In the genomic region with DNA sequence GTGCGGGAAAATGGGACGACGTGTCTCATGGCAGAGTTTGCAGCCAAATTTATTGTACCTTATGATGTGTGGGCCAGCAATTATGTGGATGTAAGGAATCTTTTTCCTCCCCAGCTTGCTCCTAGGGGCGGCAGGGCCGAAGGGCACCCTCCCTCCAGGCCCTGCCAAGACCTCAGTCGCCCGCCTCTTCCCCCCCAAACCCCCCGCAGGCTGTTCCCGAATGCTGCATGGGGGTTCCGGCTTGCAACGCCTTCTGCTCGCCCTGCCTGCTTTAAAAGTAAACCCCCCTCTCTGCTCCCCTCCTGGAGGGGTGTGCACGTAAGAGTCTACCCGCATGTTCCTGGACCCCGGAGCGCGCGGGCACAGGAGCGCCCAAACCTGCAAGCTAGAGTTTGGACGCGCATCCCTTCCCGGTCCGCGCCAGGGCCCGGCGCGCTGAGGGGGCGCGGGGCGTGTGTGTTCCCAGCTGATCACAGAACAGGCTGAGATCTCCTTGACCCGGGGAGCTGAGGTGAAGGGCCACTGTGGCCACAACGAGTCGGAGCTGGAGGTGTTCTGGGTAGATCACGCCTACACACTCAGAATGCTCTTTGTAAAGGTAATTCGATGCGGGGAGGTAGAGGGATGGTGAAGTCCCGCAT, we compare ENCODE assay signal across 10 mouse cellular contexts. TPM values are rescaled to one million over a fixed set of nuclear protein-coding genes. Genes with fewer than 3 reads are reported as not detected.
A peak's percentile ranks its signal among the peaks of the same experiment; 100 is the strongest.
DNase-seq lines count a peak whose midpoint lies in the region; ATAC-seq and TF ChIP-seq lines count a peak whose summit lies in the region.
"Had no signal": no experiment of that assay in that cellular context is flagged by ENCODE, and none has a peak within 500 bp of the region (broad histone marks: within the 10 kb centered on the region; RNA-seq: fewer than 3 reads in every experiment).

No protein-coding gene starts in this region.

- H3K9me3 ChIP-seq in megakaryocyte, embryonic 14.5 days: 0 out of 2 replicates have a peak, but pooled peaks cover 2% of the 10 kb centered on the region
- H3K9me3 ChIP-seq in hindbrain, embryonic 16.5 days (ENCODE audit: control insufficient read depth, low read length): no peaks in the 10 kb centered on the region
- no peaks in the 10 kb centered on the region for H3K9me3 ChIP-seq in neural tube, embryonic 15.5 days (replicated peaks)

- H3K4me1 ChIP-seq in cerebellum, adult 2 months (ENCODE audit: control insufficient read depth, insufficient read depth, low read length): no peaks in the 10 kb centered on the region
- peaks cover 29% of the 10 kb centered on the region for H3K4me1 ChIP-seq in megakaryocyte, embryonic 14.5 days
- H3K4me1 ChIP-seq in hindbrain, embryonic 16.5 days (ENCODE audit: control insufficient read depth, insufficient read depth, low read depth, low read length): peaks cover 10% of the 10 kb centered on the region
- H3K4me1 ChIP-seq in neural tube, embryonic 15.5 days: peaks cover 15% of the 10 kb centered on the region

- H3K9ac ChIP-seq in hindbrain, embryonic 16.5 days (ENCODE audit: low read depth, low read length): peak overlapping the region; percentile 71
- H3K9ac ChIP-seq in neural tube, embryonic 15.5 days (replicated peaks): peak overlapping the region; percentile 63

- H3K27ac ChIP-seq in cerebellum, adult 2 months (ENCODE audit: insufficient read depth, low read length): no peak overlapping the region
- H3K27ac ChIP-seq in hindbrain, embryonic 16.5 days (ENCODE audit: low read depth, low read length): peak overlapping the region; percentile 87
- H3K27ac ChIP-seq in neural tube, embryonic 15.5 days (replicated peaks): peak overlapping the region; percentile 90
- H3K27ac ChIP-seq: gastrocnemius, adult 2 months had no signal

- H3K36me3 ChIP-seq in megakaryocyte, embryonic 14.5 days (replicated peaks; ENCODE audit: low read length): no peaks in the 10 kb centered on the region
- H3K36me3 ChIP-seq in hindbrain, embryonic 16.5 days (ENCODE audit: control insufficient read depth, insufficient read depth, low read length): no peaks in the 10 kb centered on the region
- H3K36me3 ChIP-seq in neural tube, embryonic 15.5 days: no peaks in the 10 kb centered on the region

- TF ChIP-seq CTCF in cerebellum, adult 2 months (IDR thresholded peaks at IDR 0.05; ENCODE audit: borderline replicate concordance, insufficient read depth, low read depth, low read length): no peak

- peak overlapping the region; percentile 78 for H3K4me2 ChIP-seq in hindbrain, embryonic 16.5 days (ENCODE audit: low read length)
- H3K4me2 ChIP-seq in neural tube, embryonic 15.5 days: peak overlapping the region; percentile 61

- 4% methylated on average over 37 of the region's 37 CpGs for WGBS in cerebellum, adult 2 months
- WGBS in hindbrain, embryonic 16.5 days: 1% methylated on average over 37 of the region's 37 CpGs
- 2% methylated on average over 37 of the region's 37 CpGs for WGBS in neural tube, embryonic 15.5 days

- peak overlapping the region; percentile 32 for H3K4me3 ChIP-seq in cerebellum, adult 2 months (replicated peaks; ENCODE audit: insufficient read depth, low read depth, low read length)
- peak overlapping the region; percentile 81 for H3K4me3 ChIP-seq in megakaryocyte, embryonic 14.5 days (replicated peaks)
- H3K4me3 ChIP-seq in hindbrain, embryonic 16.5 days (ENCODE audit: low read length): peak overlapping the region; percentile 48
- peak overlapping the region; percentile 46 for H3K4me3 ChIP-seq in neural tube, embryonic 15.5 days (replicated peaks)
- H3K4me3 ChIP-seq: gastrocnemius, adult 2 months had no signal

- TF ChIP-seq POLR2A in cerebellum, adult 2 months (IDR thresholded peaks at IDR 0.05; ENCODE audit: borderline replicate concordance, insufficient read depth, low read length): no peak

- no peaks in the 10 kb centered on the region for H3K27me3 ChIP-seq in cerebellum, adult 2 months (ENCODE audit: control insufficient read depth, insufficient read depth, low read length)
- H3K27me3 ChIP-seq in megakaryocyte, embryonic 14.5 days (replicated peaks): peaks cover 45% of the 10 kb centered on the region
- H3K27me3 ChIP-seq in hindbrain, embryonic 16.5 days (replicated peaks; ENCODE audit: control insufficient read depth, insufficient read depth, low read length): no peaks in the 10 kb centered on the region
- H3K27me3 ChIP-seq in neural tube, embryonic 15.5 days (replicated peaks): 0 out of 2 replicates have a peak, but pooled peaks cover 3% of the 10 kb centered on the region

- no peak for ATAC-seq in megakaryocyte, adult 5-6 weeks (ENCODE audit: poor library complexity, severe bottlenecking)
- peak; percentile 26 for ATAC-seq in hindbrain, embryonic 16.5 days
- peak; percentile 18; the same call in 1 of the 2 replicates for ATAC-seq in neural tube, embryonic 15.5 days (ENCODE audit: low FRiP score)

- DNase-seq in cerebellum, adult 2 months: no peak
- DNase-seq in cerebellum, adult 9-10 months: no peak
- DNase-seq in layer of hippocampus, postnatal 36 days: no peak
- no peak for DNase-seq in urinary bladder, postnatal 36 days (ENCODE audit: low spot score in 2 of 2)
- DNase-seq: adrenal gland, adult 2 months; gastrocnemius, adult 2 months had no signal

RNA-seq across cellular contexts. Expression of gene Lamp5, which starts 7.1 kb away (rescaled TPM):
- 134 and 197 TPM in 2 replicates for polyA plus RNA-seq in cerebellum, adult 2 months (2012; rRNA removed)
- 0.70 TPM in 1 of 2 replicates, not detected in the other for polyA plus RNA-seq in megakaryocyte, embryonic 14.5 days (2012; ENCODE audit: insufficient read depth, low replicate concordance)
- total RNA-seq in megakaryocyte, adult 5-6 weeks (2015): not detected in 2 replicates
- total RNA-seq in megakaryocyte, adult 5-6 weeks (2017): not detected in 2 replicates
- 192 and 201 TPM in 2 replicates for polyA plus RNA-seq in hindbrain, embryonic 16.5 days (2015; fragmentation: Nextera tagmentation; extraction: Ambion mirVana)
- polyA plus RNA-seq in neural tube, embryonic 15.5 days (2015; fragmentation: Nextera tagmentation; extraction: Ambion mirVana): 254 and 315 TPM in 2 replicates
- total RNA-seq in layer of hippocampus, postnatal 36 days (2021): 10 to 100 TPM; 51.6 to 51.8 TPM
- total RNA-seq: adrenal gland, adult 2 months; gastrocnemius, adult 2 months had no signal
- polyA plus RNA-seq: adrenal gland, adult 2 months had no signal

Comparison
In these comparisons a context has a peak if more than half of its experiments do, and no peak if none do; other contexts are left out.
1. RNA of gene Lamp5, which starts 7.1 kb away (polyA plus RNA-seq): 254 to 315 TPM in neural tube, embryonic 15.5 days, 192 to 201 TPM in hindbrain, embryonic 16.5 days and 134 to 197 TPM in cerebellum, adult 2 months; 0.70 TPM in megakaryocyte, embryonic 14.5 days; every median in the first group is over 10 times any median in the second.
2. Peak in every context shown above with its lines, with median percentiles within 50 percentile points of each other: H3K4me3 ChIP-seq.